Comparison of ENCODE assay signal across 33 mouse cellular contexts in genomic region chr9:57345902-57346301, GRCm38 (mm10).
"Had no signal": no experiment of that assay in that cellular context is flagged by ENCODE, and none has a peak within 500 bp of the region (broad histone marks: within the 10 kb centered on the region; RNA-seq: fewer than 3 reads in every experiment).

No protein-coding gene starts in this region.

- H3K4me2 ChIP-seq: limb, embryonic 12.5 days; limb, embryonic 13.5 days; limb, embryonic 15.5 days; liver, embryonic 11.5 days; liver, embryonic 12.5 days; liver, embryonic 13.5 days; liver, embryonic 15.5 days; lung, embryonic 14.5 days; lung, embryonic 15.5 days; midbrain, embryonic 11.5 days; midbrain, embryonic 12.5 days; midbrain, embryonic 13.5 days; midbrain, embryonic 15.5 days; neural tube, embryonic 12.5 days; neural tube, embryonic 13.5 days had no signal

- H3K4me1 ChIP-seq: limb, embryonic 10.5 days; limb, embryonic 12.5 days; limb, embryonic 13.5 days; limb, embryonic 15.5 days; lung, embryonic 15.5 days; midbrain, embryonic 10.5 days; midbrain, embryonic 12.5 days; midbrain, embryonic 13.5 days; midbrain, embryonic 15.5 days; neural tube, embryonic 12.5 days; neural tube, embryonic 13.5 days had no signal

- H3K4me3 ChIP-seq: limb, embryonic 10.5 days; limb, embryonic 12.5 days; limb, embryonic 13.5 days; limb, embryonic 15.5 days; liver, embryonic 12.5 days; liver, embryonic 13.5 days; liver, embryonic 15.5 days; lung, embryonic 15.5 days; megakaryocyte, embryonic 14.5 days; midbrain, embryonic 10.5 days; midbrain, embryonic 12.5 days; midbrain, embryonic 13.5 days; midbrain, embryonic 15.5 days; myocyte; neural tube, embryonic 12.5 days; neural tube, embryonic 13.5 days had no signal

- H3K9me3 ChIP-seq: limb, embryonic 10.5 days; limb, embryonic 12.5 days; limb, embryonic 13.5 days; limb, embryonic 15.5 days; liver, embryonic 12.5 days; liver, embryonic 13.5 days; liver, embryonic 15.5 days; lung, embryonic 15.5 days; midbrain, embryonic 10.5 days; midbrain, embryonic 12.5 days; midbrain, embryonic 13.5 days; midbrain, embryonic 15.5 days; neural tube, embryonic 12.5 days; neural tube, embryonic 13.5 days had no signal

- ATAC-seq: liver, embryonic 12.5 days; liver, postnatal 0 days; lung, postnatal 0 days; midbrain, embryonic 13.5 days; midbrain, embryonic 15.5 days; midbrain, embryonic 16.5 days had no signal

- DNase-seq: left cerebral cortex, postnatal 4 days; liver; liver, embryonic 13.5 days; liver, postnatal 0 days; lung, adult 18-20 months; lung, adult 2 months; lung, embryonic 14.5 days; lung, postnatal 10 days; lung, postnatal 14 days; lung, postnatal 36 days; lung, postnatal 4 days; midbrain, embryonic 14.5 days had no signal

- H3K9ac ChIP-seq: limb, embryonic 12.5 days; limb, embryonic 13.5 days; limb, embryonic 15.5 days; liver, embryonic 12.5 days; liver, embryonic 13.5 days; liver, embryonic 14.5 days; liver, embryonic 15.5 days; liver, postnatal 0 days; lung, embryonic 14.5 days; lung, embryonic 15.5 days; midbrain, embryonic 12.5 days; midbrain, embryonic 13.5 days; midbrain, embryonic 15.5 days; neural tube, embryonic 12.5 days; neural tube, embryonic 13.5 days had no signal

- H3K36me3 ChIP-seq: limb, embryonic 10.5 days; limb, embryonic 12.5 days; limb, embryonic 13.5 days; limb, embryonic 15.5 days; liver, embryonic 12.5 days; liver, embryonic 13.5 days; liver, embryonic 15.5 days; lung, embryonic 15.5 days; midbrain, embryonic 10.5 days; midbrain, embryonic 12.5 days; midbrain, embryonic 13.5 days; midbrain, embryonic 15.5 days; neural tube, embryonic 12.5 days; neural tube, embryonic 13.5 days had no signal

- H3K27ac ChIP-seq: limb, embryonic 10.5 days; limb, embryonic 12.5 days; limb, embryonic 13.5 days; limb, embryonic 15.5 days; liver, embryonic 12.5 days; liver, embryonic 13.5 days; liver, embryonic 14.5 days; liver, embryonic 15.5 days; lung, embryonic 15.5 days; macrophage; midbrain, embryonic 10.5 days; midbrain, embryonic 12.5 days; midbrain, embryonic 13.5 days; midbrain, embryonic 15.5 days; neural tube, embryonic 12.5 days; neural tube, embryonic 13.5 days had no signal

- H3K27me3 ChIP-seq: limb, embryonic 12.5 days; limb, embryonic 13.5 days; limb, embryonic 15.5 days; liver, embryonic 13.5 days; lung, embryonic 15.5 days; midbrain, embryonic 12.5 days; midbrain, embryonic 13.5 days; midbrain, embryonic 15.5 days; neural tube, embryonic 12.5 days; neural tube, embryonic 13.5 days had no signal
